Mouse (Mus musculus) hindbrain, embryonic 10.5 days (tissue): ENCODE measurements around the gene Papln. TPM values are rescaled to one million over a fixed set of nuclear protein-coding genes. Genes with fewer than 3 reads are reported as not detected.

ENCODE experiments used
- DNase-seq: peaks from one replicate; pipeline ENCODE4 v3.0.0-alpha.2; 2017; ENCODE audit warnings: low spot score
- H3K27ac ChIP-seq: fragments of 300-500 bp; sonication (generic); 2 replicates; pipeline ENCODE4 v1.5.1; 2016; ENCODE audit warnings: mild to moderate bottlenecking, moderate library complexity
- H3K27me3 ChIP-seq: fragments of 300-500 bp; sonication (generic); 2 replicates; pipeline ENCODE4 v1.6.1; 2016; ENCODE audit warnings: mild to moderate bottlenecking; ENCODE audit not compliant: poor library complexity, insufficient read depth, severe bottlenecking
- H3K36me3 ChIP-seq: fragments of 300-500 bp; sonication (generic); 2 replicates; pipeline ENCODE4 v1.6.1; 2016; ENCODE audit warnings: mild to moderate bottlenecking, moderate library complexity
- H3K4me1 ChIP-seq: fragments of 300-500 bp; sonication (generic); replicated peaks from 2 replicates; pipeline ENCODE4 v1.6.1; 2016; ENCODE audit warnings: mild to moderate bottlenecking
- H3K4me3 ChIP-seq: fragments of 300-500 bp; sonication (generic); 2 replicates; pipeline ENCODE4 v1.5.1; 2016; ENCODE audit warnings: mild to moderate bottlenecking, moderate library complexity
- H3K9me3 ChIP-seq: fragments of 300-500 bp; sonication (generic); 2 replicates; pipeline ENCODE4 v1.6.1; 2016; ENCODE audit warnings: mild to moderate bottlenecking, moderate library complexity
- WGBS: fragments of 180-500 bp; shearing (Covaris S2); methylation state at CpG from one replicate; pipeline ENCODE4 v1.1.7; 2016; 5-methylcytosine and 5-hydroxymethylcytosine counted together
- polyA plus RNA-seq: library from polyadenylated mRNA; unstranded; fragments of >200 nt; fragmentation: Nextera tagmentation; extraction: Ambion mirVana; gene quantifications from 2 replicates; pipeline ENCODE4 v1.2.1, GENCODE M21; 2016

Papln gene
- polyA plus RNA-seq, 1 experiment from 2014 or later: 0.04 TPM

DNA sequence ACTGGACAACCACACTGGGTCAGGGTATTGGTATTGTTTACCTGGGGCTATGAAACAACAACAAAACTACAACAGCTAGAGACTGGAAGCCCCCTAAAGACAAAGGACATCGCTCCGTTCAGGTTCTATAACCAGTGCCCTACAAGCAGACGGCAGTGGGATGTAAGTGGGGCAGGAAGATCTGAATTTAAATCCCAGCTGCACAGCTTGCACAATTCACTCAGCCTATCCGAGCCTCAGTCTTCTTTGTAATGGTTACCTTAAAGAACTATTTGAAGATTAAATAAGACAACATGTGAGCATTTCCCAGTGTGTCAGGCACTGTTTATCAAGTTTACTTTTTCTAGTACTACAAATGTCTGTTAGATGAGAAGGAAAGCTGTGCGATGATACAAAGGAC lies 34.9 kb downstream of the Papln start:
- Histone ChIP-seq H3K36me3 (peaks cover 85% of the 10 kb centered on the region), H3K27ac (no peak overlapping the region), H3K4me1 (no peaks in the 10 kb centered on the region), H3K9me3 (no peaks in the 10 kb centered on the region), H3K4me3 (no peak overlapping the region), H3K27me3 (no peaks in the 10 kb centered on the region)
- 85% methylated on average over 5 of the region's 5 CpGs for WGBS
- DNase-seq: no peak

DNA sequence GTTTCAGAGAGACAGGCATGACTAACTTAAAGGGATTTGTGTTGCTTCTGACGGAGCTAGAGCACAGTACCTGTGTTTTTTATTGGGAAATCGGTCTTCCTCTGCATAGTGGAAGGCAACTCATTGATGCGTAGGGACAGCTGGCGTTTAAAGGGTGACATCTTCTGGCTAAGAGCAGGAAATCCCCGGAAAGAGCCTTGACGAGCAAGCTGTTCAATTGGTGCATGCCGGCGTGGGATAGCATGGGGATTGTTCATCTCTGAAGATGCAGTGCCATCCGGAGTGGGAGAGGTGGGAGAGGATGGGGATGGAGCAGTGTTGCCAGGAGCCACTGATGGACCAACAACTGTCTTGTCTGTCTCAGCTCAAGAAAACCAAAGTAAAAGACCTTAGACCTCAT lies 37.5 kb downstream of the Papln start:
- WGBS: 64% methylated on average over 9 of the region's 9 CpGs
- no peak for DNase-seq
- no peaks in the 10 kb centered on the region for H3K4me1 ChIP-seq
- H3K27ac ChIP-seq: no peak overlapping the region
- H3K27me3 ChIP-seq: no peaks in the 10 kb centered on the region
- H3K4me3 ChIP-seq: no peak overlapping the region
- H3K9me3 ChIP-seq: peaks cover 5% of the 10 kb centered on the region
- peaks cover 93% of the 10 kb centered on the region for H3K36me3 ChIP-seq

DNA sequence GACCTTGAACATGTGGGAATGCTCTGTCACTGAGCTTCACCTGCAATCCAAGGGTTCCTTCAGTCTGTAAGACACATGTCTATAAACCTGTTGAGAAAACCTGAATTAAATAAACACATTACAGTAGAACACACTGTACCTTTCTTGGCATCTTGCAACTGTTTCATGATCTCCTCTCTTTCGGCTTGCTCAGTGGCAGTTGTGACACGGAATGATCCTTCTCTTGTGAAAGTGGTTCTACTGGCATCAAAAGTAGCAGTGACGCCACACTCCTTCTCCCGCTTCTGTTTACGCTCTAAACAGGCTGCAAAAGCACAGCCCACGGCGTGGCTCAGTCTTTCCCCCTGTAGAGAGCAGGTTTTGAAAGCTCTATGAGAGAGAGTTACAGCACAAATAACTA lies 40.2 kb downstream of the Papln start:
- Histone ChIP-seq H3K36me3 (peaks cover 97% of the 10 kb centered on the region), H3K27ac (no peak overlapping the region), H3K4me1 (no peaks in the 10 kb centered on the region), H3K4me3 (no peak overlapping the region), H3K27me3 (no peaks in the 10 kb centered on the region), H3K9me3 (peaks cover 10% of the 10 kb centered on the region)
- 94% methylated on average over 7 of the region's 7 CpGs for WGBS
- DNase-seq: no peak

DNA sequence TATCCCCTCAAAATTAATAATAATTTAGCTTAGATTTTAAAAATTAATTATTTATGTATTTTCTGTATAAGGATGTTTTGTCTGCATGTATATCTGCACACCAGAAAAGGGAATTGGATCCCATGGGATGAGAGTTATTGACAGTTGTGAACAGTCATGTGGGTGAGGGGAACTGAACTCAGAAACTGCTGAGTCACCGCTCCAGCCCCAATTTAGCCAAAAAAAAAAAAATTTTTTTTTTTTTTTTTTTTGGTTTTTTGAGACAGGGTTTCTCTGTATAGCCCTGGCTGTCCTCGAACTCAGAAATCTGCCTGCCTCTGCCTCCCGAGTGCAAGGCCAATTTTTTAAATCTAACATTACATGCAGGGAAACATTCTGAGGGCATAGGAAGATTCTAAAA lies 48.5 kb downstream of the Papln start:
- no peak for DNase-seq
- H3K9me3 ChIP-seq: no peaks in the 10 kb centered on the region
- H3K4me1 ChIP-seq: no peaks in the 10 kb centered on the region
- no peak overlapping the region for H3K4me3 ChIP-seq
- H3K27me3 ChIP-seq: no peaks in the 10 kb centered on the region
- peaks cover 44% of the 10 kb centered on the region for H3K36me3 ChIP-seq
- 90% methylated on average over 3 of the region's 3 CpGs for WGBS
- no peak overlapping the region for H3K27ac ChIP-seq

DNA sequence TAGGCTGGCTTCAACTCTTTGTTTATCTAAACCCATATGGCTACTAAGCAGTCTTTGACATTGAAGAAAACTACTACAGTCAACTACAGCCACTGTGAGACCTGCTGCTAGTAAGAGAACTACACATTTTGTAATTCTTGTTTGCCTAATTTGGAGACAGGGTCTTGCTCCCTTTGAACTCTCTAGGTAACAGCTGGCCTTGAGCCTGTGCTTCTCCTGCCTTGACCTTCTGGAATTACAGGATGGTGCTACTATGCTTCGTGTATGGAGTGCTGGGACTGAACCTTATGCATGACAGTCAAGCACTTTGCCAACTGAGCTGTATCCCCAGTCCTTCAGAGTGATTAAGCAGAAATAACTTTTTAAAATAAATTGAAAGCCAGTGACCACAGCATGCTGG lies 53.2 kb downstream of the Papln start:
- Histone ChIP-seq H3K27ac (no peak overlapping the region), H3K27me3 (no peaks in the 10 kb centered on the region), H3K4me3 (no peak overlapping the region), H3K36me3 (peaks cover 31% of the 10 kb centered on the region), H3K9me3 (no peaks in the 10 kb centered on the region), H3K4me1 (no peaks in the 10 kb centered on the region)
- WGBS: 89% methylated on average over 1 of the region's 1 CpGs
- DNase-seq: no peak

DNA sequence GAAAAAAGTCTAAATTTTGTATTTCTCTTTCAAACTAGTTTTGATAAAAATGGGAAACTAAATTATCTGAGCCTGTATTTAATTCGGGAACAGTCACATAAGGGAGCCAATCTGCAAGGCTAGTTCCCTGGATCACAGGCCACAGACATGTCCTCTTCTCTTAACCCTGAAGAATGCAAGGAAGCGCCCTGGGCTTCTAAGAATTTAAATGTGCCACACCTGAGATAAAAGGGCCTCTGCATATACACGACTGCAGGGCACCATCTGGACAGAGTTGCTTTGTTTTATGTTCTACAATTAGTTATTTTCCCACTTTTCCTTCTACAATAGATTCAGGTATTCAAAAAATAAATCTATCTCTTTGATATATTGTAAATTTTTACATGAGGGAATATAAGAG lies 67.0 kb downstream of the Papln start:
- H3K27me3 ChIP-seq: no peaks in the 10 kb centered on the region
- H3K27ac ChIP-seq: no peak overlapping the region
- H3K4me3 ChIP-seq: no peak overlapping the region
- H3K4me1 ChIP-seq: no peaks in the 10 kb centered on the region
- peaks cover 42% of the 10 kb centered on the region for H3K36me3 ChIP-seq
- H3K9me3 ChIP-seq: no peaks in the 10 kb centered on the region
- 83% methylated on average over 3 of the region's 3 CpGs for WGBS
- DNase-seq: no peak

DNA sequence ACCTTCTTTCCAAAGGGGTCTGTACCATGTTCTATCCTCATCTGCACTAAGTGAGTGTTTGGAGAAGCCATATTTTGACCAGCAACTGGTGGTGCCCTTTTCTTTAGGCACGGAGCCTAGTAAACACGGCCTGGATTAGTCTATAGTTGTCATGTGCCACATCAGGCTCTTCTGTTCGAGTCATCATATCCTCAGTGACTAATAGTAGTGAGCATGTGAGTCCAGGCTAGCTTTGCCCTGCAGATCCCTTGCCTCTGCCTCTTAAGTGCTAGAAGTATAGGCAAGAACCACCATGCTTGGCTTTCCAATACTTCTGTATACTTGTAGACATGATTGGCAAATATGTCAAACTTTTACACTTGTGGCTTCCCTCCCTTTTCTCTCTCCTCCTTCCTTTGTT lies 70.5 kb downstream of the Papln start:
- peaks cover 63% of the 10 kb centered on the region for H3K36me3 ChIP-seq
- H3K27ac ChIP-seq: no peak overlapping the region
- H3K4me3 ChIP-seq: no peak overlapping the region
- WGBS: 91% methylated on average over 3 of the region's 3 CpGs
- no peaks in the 10 kb centered on the region for H3K27me3 ChIP-seq
- H3K4me1 ChIP-seq: no peaks in the 10 kb centered on the region
- H3K9me3 ChIP-seq: no peaks in the 10 kb centered on the region
- no peak for DNase-seq

DNA sequence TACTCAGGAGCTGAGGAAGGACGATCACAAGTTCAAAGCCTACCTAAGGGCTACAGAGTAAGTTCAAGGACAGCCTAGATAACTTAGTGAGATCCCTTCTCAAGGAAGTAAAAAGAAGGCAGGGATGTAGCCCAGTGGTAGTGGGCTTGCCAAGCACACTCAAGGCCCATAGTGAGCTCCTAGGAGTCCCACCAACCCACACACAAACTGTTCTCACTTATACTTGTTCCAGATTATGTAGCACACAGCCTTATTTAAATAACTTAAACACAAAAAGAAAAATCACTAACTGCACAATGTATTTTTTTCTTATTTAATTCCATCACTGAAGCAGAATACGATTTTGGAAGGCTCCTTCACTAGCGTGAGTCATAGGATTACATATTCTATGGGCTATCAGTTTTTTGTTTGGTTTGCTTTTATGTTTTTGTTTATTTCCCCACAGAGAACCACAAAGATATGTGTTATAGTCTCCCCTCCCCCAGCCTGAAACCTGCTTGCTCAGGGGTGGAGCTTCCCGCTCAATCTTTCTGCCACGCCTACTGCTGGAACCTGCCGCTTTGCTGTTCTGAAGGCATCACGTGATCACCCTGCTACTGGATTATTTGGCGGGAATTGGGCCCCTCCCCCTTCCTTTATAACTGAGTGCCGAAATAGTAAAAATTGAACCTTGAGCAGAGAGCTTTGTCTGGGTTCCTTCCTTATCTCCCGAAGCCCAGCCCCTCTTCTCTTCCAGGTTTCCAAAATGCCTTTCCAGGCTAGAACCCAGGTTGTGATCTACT lies 78.2 kb downstream of the Papln start:
- H3K27ac ChIP-seq: no peak overlapping the region
- no peaks in the 10 kb centered on the region for H3K4me1 ChIP-seq
- 90% methylated on average over 10 of the region's 10 CpGs for whole genome bisulfite sequencing
- no peak overlapping the region for H3K4me3 ChIP-seq
- no peaks in the 10 kb centered on the region for H3K9me3 ChIP-seq
- peaks cover 56% of the 10 kb centered on the region for H3K36me3 ChIP-seq
- no peak for DNase-seq
- H3K27me3 ChIP-seq: no peaks in the 10 kb centered on the region

Other genes starting within 250 kb of the Papln start
- 24.8 and 25.7 TPM in 2 replicates for gene Dcaf4, start 243.2 kb upstream of the Papln start, polyA plus RNA-seq
- 22.0 and 25.3 TPM in 2 replicates for gene Zfyve1, start 166.4 kb upstream of the Papln start, polyA plus RNA-seq
- 203 and 270 TPM in 2 replicates for gene Rbm25, start 132.4 kb upstream of the Papln start, polyA plus RNA-seq
- 68.0 and 70.4 TPM in 2 replicates for gene Psen1, start 75.5 kb upstream of the Papln start, polyA plus RNA-seq
- 27.8 and 39.1 TPM in 2 replicates for gene Numb, start 158.3 kb downstream of the Papln start, polyA plus RNA-seq
- 16.8 and 17.6 TPM in 2 replicates for gene Riox1, start 187.0 kb downstream of the Papln start, polyA plus RNA-seq
- not detected in 2 replicates for gene Heatr4, start 221.2 kb downstream of the Papln start, polyA plus RNA-seq
- gene Acot2, start 224.2 kb downstream of the Papln start, polyA plus RNA-seq: 15.5 and 20.0 TPM in 2 replicates
- 39.8 and 45.3 TPM in 2 replicates for gene Acot1, start 245.9 kb downstream of the Papln start, polyA plus RNA-seq